Mouse (Mus musculus) 3134 (cell line): ENCODE data around the gene Cplane1.

Experiments used
- DNase-seq: peaks from one replicate; pipeline ENCODE4 v3.0.0-alpha.2; 2011; ENCODE audit warnings: low spot score; ENCODE audit not compliant: insufficient read length; ENCODE audit errors: extremely low read depth

Cplane1 gene

GRCm38 (mm10) chr15:8291251-8291650 lies 122.3 kb downstream of the Cplane1 start:
- DNase-seq, result no peak

GRCm38 (mm10) chr15:8294150-8294549 lies 125.2 kb downstream of the Cplane1 start:
- no peak for DNase-seq

DNA sequence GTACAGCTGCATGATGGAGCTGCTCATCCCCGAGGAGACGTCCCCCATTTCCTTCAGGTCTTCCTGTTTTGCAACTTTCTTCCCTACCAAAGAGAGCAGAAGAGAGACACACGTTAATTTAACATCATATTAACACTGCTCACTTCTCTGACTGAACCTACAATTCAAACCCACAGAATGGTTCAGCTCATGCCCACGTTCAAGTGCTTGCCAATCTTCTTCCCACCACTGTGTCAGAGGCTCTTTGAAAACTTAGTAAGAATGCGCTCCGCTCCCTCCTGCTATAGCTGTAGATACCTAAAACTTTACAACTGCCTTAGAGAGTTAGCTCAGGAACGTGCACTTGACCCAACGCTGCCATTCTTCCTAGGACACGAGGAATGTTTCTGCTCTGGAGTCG lies 134.0 kb downstream of the Cplane1 start:
- no peak for DNase-seq

GRCm38 (mm10) chr15:8305474-8305873 lies 136.6 kb downstream of the Cplane1 start:
- DNase-seq, result no peak

DNA sequence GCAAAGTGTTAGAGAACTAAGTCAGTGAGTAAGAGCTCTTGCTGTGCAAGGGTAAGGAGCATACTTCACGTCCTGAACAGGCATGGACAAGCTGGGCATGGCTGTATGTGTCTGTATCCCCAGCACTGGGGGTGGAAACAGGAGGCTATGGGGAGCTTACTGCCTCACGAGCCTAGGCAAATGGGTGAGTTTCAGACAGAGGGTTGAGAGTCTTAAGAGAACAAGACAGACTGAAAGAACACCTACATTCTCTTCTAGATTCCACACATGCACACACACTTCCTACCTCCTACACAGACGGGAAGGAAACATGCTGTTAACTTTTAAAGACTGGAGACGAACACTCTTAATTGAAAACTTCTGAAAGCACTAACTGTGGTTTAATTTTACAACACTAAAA lies 148.5 kb downstream of the Cplane1 start:
- DNase-seq, result no peak

DNA sequence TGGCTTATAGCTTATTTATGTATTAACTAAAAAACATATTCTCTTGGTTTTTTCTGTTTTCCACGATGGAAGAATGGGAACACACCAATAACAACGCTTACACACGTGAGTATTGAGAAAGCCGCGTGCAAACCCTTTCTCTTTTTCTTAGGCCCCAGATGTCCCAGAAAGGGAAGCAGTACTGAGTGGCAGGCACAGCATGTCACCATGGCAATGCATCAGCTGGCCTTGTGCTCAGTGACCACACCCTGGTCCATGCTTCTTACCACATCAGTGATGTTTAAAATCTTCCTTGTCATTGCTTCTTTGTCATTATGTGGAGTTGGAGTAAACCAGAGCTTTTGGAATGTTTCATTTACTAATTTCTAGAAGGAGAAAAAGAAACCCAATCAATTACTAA lies 150.3 kb downstream of the Cplane1 start:
- DNase-seq, result no peak
